ENCODE assay signal across 12 mouse cellular contexts in the genomic region with DNA sequence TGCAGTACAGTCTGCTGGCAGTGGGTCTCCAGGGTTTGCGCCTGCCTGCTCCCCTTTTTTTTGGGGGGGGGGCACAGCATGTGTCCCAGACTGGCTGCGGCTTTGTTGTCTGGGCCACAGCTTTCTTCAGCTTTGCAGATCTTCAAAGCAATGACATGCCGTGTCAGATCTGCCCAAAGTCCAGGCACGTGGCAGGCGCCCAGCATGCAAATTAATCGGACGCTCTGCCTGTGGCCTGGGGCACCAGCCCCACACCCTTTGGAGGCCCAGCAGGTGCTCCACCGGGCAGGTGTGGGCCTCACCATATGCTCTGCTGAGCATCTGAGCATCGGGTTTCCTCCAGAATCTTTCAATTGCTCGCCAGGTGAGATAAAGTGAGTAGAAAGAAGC.
A peak's percentile ranks its signal among the peaks of the same experiment; 100 is the strongest.
DNase-seq lines count a peak whose midpoint lies in the region; ATAC-seq and TF ChIP-seq lines count a peak whose summit lies in the region.
"Had no signal": no experiment of that assay in that cellular context is flagged by ENCODE, and none has a peak within 500 bp of the region (broad histone marks: within the 10 kb centered on the region; RNA-seq: fewer than 3 reads in every experiment).

No protein-coding gene starts in this region.

- no peak overlapping the region for H3K9ac ChIP-seq in intestine, postnatal 0 days (ENCODE audit: low read depth, low read length)
- peak overlapping the region; percentile 11; the same call in 1 of the 2 replicates for H3K9ac ChIP-seq in neural tube, embryonic 11.5 days (ENCODE audit: low read length)
- H3K9ac ChIP-seq: stomach, embryonic 15.5 days had no signal

- H3K27ac ChIP-seq in forebrain, embryonic 10.5 days = peak overlapping the region; percentile 85
- H3K27ac ChIP-seq in intestine, postnatal 0 days (ENCODE audit: low read depth, low read length) = no peak overlapping the region
- H3K27ac ChIP-seq in neural tube, embryonic 11.5 days (ENCODE audit: low read depth, low read length) = peak overlapping the region; percentile 51; the same call in 1 of the 2 replicates
- H3K27ac ChIP-seq: stomach, embryonic 15.5 days had no signal

- no peak overlapping the region for H3K4me2 ChIP-seq in intestine, postnatal 0 days (replicated peaks; ENCODE audit: low read depth)
- H3K4me2 ChIP-seq in neural tube, embryonic 11.5 days (ENCODE audit: low read depth) = 0 out of 2 replicates have a peak overlapping the region, but pooled peaks have one; percentile 28
- H3K4me2 ChIP-seq: liver, embryonic 11.5 days; stomach, embryonic 15.5 days had no signal

- ATAC-seq in cerebellum, adult (ENCODE audit: insufficient number of reproducible peaks, low FRiP score, low TSS enrichment) = no peak
- ATAC-seq in intestine, postnatal 0 days = peak; percentile 86
- 0 out of 2 replicates have a peak, but pooled peaks have one; percentile 8 for ATAC-seq in neural tube, embryonic 11.5 days (ENCODE audit: insufficient read depth, low FRiP score, low TSS enrichment)

- H3K9me3 ChIP-seq in forebrain, embryonic 10.5 days = no peaks in the 10 kb centered on the region
- H3K9me3 ChIP-seq in intestine, postnatal 0 days (ENCODE audit: control insufficient read depth) = no peaks in the 10 kb centered on the region
- H3K9me3 ChIP-seq in neural tube, embryonic 11.5 days (ENCODE audit: control insufficient read depth, low read length) = no peaks in the 10 kb centered on the region
- H3K9me3 ChIP-seq: stomach, embryonic 15.5 days had no signal

- peak; percentile 34 to 37 for DNase-seq in cerebellum, postnatal 25 days
- peak; percentile 51 for DNase-seq in forebrain, embryonic 10.5 days (ENCODE audit: extremely low spot score, low spot score)
- DNase-seq in neural tube, embryonic 11.5 days (ENCODE audit: low spot score) = peak; percentile 66
- DNase-seq in left cerebral cortex, adult 18-20 months (ENCODE audit: low spot score in 2 of 2) = no peak
- DNase-seq in left cerebral cortex, adult 9 months (ENCODE audit: low spot score in 2 of 2) = no peak
- DNase-seq in ovary, postnatal 10 days (ENCODE audit: low spot score) = no peak
- DNase-seq: B cell, adult 2 months; heart, postnatal 10 days had no signal

- no peaks in the 10 kb centered on the region for H3K36me3 ChIP-seq in forebrain, embryonic 10.5 days (replicated peaks)
- H3K36me3 ChIP-seq in intestine, postnatal 0 days (ENCODE audit: control insufficient read depth, insufficient read depth) = no peaks in the 10 kb centered on the region
- no peaks in the 10 kb centered on the region for H3K36me3 ChIP-seq in neural tube, embryonic 11.5 days (ENCODE audit: control insufficient read depth, insufficient read depth, low read length)
- H3K36me3 ChIP-seq: stomach, embryonic 15.5 days had no signal

- peak overlapping the region; percentile 32; the same call in 1 of the 2 replicates for H3K4me3 ChIP-seq in forebrain, embryonic 10.5 days
- H3K4me3 ChIP-seq in intestine, postnatal 0 days (ENCODE audit: low read depth, low read length) = no peak overlapping the region
- H3K4me3 ChIP-seq in neural tube, embryonic 11.5 days (ENCODE audit: low read depth, low read length) = no peak overlapping the region
- H3K4me3 ChIP-seq: stomach, embryonic 15.5 days had no signal

- TF ChIP-seq CTCF in intestine, postnatal 0 days (IDR thresholded peaks at IDR 0.05; ENCODE audit: low read depth) = no peak

- WGBS in forebrain, embryonic 10.5 days = 5% methylated on average over 10 of the region's 10 CpGs
- 29% methylated on average over 10 of the region's 10 CpGs for WGBS in intestine, postnatal 0 days
- WGBS in neural tube, embryonic 11.5 days = 4% methylated on average over 10 of the region's 10 CpGs

- peaks cover 100% of the 10 kb centered on the region for H3K27me3 ChIP-seq in forebrain, embryonic 10.5 days (ENCODE audit: poor library complexity, severe bottlenecking)
- H3K27me3 ChIP-seq in intestine, postnatal 0 days (replicated peaks; ENCODE audit: control insufficient read depth, insufficient read depth, low read length) = no peaks in the 10 kb centered on the region
- H3K27me3 ChIP-seq in neural tube, embryonic 11.5 days (ENCODE audit: control insufficient read depth, insufficient read depth, low read length) = peaks cover 17% of the 10 kb centered on the region

- peaks cover 66% of the 10 kb centered on the region for H3K4me1 ChIP-seq in forebrain, embryonic 10.5 days
- H3K4me1 ChIP-seq in intestine, postnatal 0 days (replicated peaks; ENCODE audit: control insufficient read depth, insufficient read depth, low read length) = peaks cover 4% of the 10 kb centered on the region; the same call in 1 of the 2 replicates
- peaks cover 48% of the 10 kb centered on the region for H3K4me1 ChIP-seq in neural tube, embryonic 11.5 days (ENCODE audit: control insufficient read depth, insufficient read depth, low read length)

Comparison
In these comparisons a context has a peak if more than half of its experiments do, and no peak if none do; other contexts are left out.
1. DNase-seq: peak in cerebellum, postnatal 25 days (2 of 2), forebrain, embryonic 10.5 days (single experiment) and neural tube, embryonic 11.5 days (single experiment); none in left cerebral cortex, adult 18-20 months (0 of 2), left cerebral cortex, adult 9 months (0 of 2) and ovary, postnatal 10 days (single experiment).